Mouse (Mus musculus): Measurements from ENCODE around the gene 4921511C20Rik. TPM values are rescaled to one million over a fixed set of nuclear protein-coding genes. Genes with fewer than 3 reads are reported as not detected.

4921511C20Rik gene
- polyA plus RNA-seq (2016; fragmentation: Nextera tagmentation; extraction: Ambion mirVana): not detected in 2 replicates

DNA sequence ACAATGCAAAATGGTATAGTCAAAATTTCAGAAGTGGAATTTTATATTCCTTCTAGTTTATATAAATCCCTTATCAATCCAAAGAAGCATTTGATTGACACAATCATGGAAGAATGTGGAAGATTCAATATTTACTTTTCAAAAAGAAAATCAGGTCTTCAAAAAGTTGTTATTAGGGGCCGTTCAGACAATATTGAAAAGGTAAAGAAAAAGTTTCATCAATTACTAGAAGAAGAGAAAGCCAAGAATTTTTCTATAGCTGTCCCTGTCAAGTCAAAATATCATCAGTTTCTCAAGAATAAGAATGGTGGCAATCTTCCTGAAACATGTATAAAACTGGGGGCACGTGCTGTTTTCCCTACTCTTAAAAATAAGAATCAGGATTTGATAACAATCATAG is at the start of gene 4921511C20Rik:
4921511C20Rik (plus strand) TSS at position 301 of the 400 bp plus-strand sequence.
- Histone ChIP-seq H3K4me2 (replicated peaks) (no peak within 1 kb of the TSS), H3K36me3 (no peaks in the 10 kb centered on the region), H3K9ac (no peak within 1 kb of the TSS), H3K27me3 (replicated peaks) (no peaks in the 10 kb centered on the region), H3K27ac (no peak within 1 kb of the TSS), H3K4me1 (no peaks in the 10 kb centered on the region), H3K4me3 (no peak within 1 kb of the TSS), H3K9me3 (no peaks in the 10 kb centered on the region)
- 88% methylated on average over 2 of the region's 2 CpGs for WGBS
- ATAC-seq (ENCODE audit: low FRiP score, low read depth): no peak

Data from neural tube, embryonic 12.5 days (tissue).